Mouse (Mus musculus) brain, embryonic 14.5 days (tissue): ENCODE measurements at regions not wholly inside any gene's neighbourhood (a gene's known extent, or its start where the extent isn't known, plus 50 kb on each side); places are given as distances from the start of the nearest gene placed in this dataset.

Experiments used
- CTCF ChIP-seq: fragments of 200-500 bp; IDR thresholded peaks from 2 replicates; pipeline ENCODE4 v1.5.1; 2012; ENCODE audit warnings: inconsistent platforms, mild to moderate bottlenecking, moderate library complexity, borderline replicate concordance; ENCODE audit not compliant: insufficient read depth, insufficient read length; ENCODE audit errors: extremely low read depth
- POLR2A ChIP-seq: fragments of 200-500 bp; IDR thresholded peaks from 2 replicates; pipeline ENCODE4 v1.6.1; 2012; ENCODE audit warnings: mild to moderate bottlenecking, inconsistent platforms, borderline replicate concordance; ENCODE audit not compliant: poor library complexity, insufficient read depth, insufficient read length, severe bottlenecking; ENCODE audit errors: extremely low read depth

GRCm38 (mm10) chr2:171670945-171671547, 372.2 kb downstream of the Cbln4 start:
- TF ChIP-seq CTCF = no peak
- no peak for TF ChIP-seq POLR2A
